Mouse (Mus musculus): ENCODE data around the gene Sostdc1.

- TF ChIP-seq POLR2A (IDR thresholded peaks at IDR 0.05; ENCODE audit: extremely low read depth, insufficient read depth, low read length) (no peak), CTCF (IDR thresholded peaks at IDR 0.05; ENCODE audit: low read depth, low read length) (no peak)
These were observed 507 bp downstream of the Sostdc1 start for GRCm38 (mm10) chr12:36314446-36314845.

All from liver, adult 2 months (tissue).